Mouse (Mus musculus): ENCODE results near the gene Foxp1. TPM values are rescaled to one million over a fixed set of nuclear protein-coding genes. Genes with fewer than 3 reads are reported as not detected.

The Foxp1 gene
- polyA plus RNA-seq, 1 experiment from 2014 or later = 74.0 TPM

- Histone ChIP-seq H3K27me3 (peaks cover 8% of the 10 kb centered on the region), H3K36me3 (no peaks in the 10 kb centered on the region), H3K4me2 (peak overlapping the region; percentile 15), H3K4me3 (no peak overlapping the region), H3K9me3 (no peaks in the 10 kb centered on the region), H3K9ac (peak overlapping the region; percentile 38; the same call in 1 of the 2 replicates), H3K4me1 (replicated peaks) (peaks cover 49% of the 10 kb centered on the region), H3K27ac (replicated peaks) (peak overlapping the region; percentile 69)
- whole genome bisulfite sequencing = 20% methylated on average over 13 of the region's 13 CpGs
- ATAC-seq (ENCODE audit: low read depth) = no peak
These were observed 256.4 kb downstream of the Foxp1 start for GRCm38 (mm10) chr6:99265945-99266656.

- ATAC-seq (ENCODE audit: low read depth) = no peak
- Histone ChIP-seq H3K4me2 (peak overlapping the region; percentile 11; the same call in 1 of the 2 replicates), H3K4me1 (replicated peaks) (peaks cover 49% of the 10 kb centered on the region), H3K9me3 (no peaks in the 10 kb centered on the region), H3K27me3 (peaks cover 8% of the 10 kb centered on the region), H3K27ac (replicated peaks) (no peak overlapping the region), H3K9ac (no peak overlapping the region), H3K4me3 (no peak overlapping the region), H3K36me3 (no peaks in the 10 kb centered on the region)
- WGBS = 30% methylated on average over 4 of the region's 4 CpGs
These were observed 257.3 kb downstream of the Foxp1 start for GRCm38 (mm10) chr6:99265173-99265572.

- 20% methylated on average over 13 of the region's 13 CpGs for WGBS
- ATAC-seq (ENCODE audit: low read depth) = no peak
- H3K4me1 ChIP-seq (replicated peaks) = peaks cover 49% of the 10 kb centered on the region
These were observed 258.1 kb downstream of the Foxp1 start for GRCm38 (mm10) chr6:99264192-99265093.

GRCm38 (mm10) chr6:99263886-99264185, 258.7 kb downstream of the Foxp1 start:
- Histone ChIP-seq H3K9me3 (no peaks in the 10 kb centered on the region), H3K27me3 (peaks cover 8% of the 10 kb centered on the region), H3K36me3 (no peaks in the 10 kb centered on the region), H3K4me1 (replicated peaks) (peaks cover 49% of the 10 kb centered on the region), H3K9ac (no peak overlapping the region), H3K27ac (replicated peaks) (no peak overlapping the region), H3K4me2 (0 out of 2 replicates have a peak overlapping the region, but pooled peaks have one; percentile 6), H3K4me3 (no peak overlapping the region)
- ATAC-seq (ENCODE audit: low read depth) = no peak
- WGBS = 27% methylated on average over 2 of the region's 2 CpGs

More at GRCm38 (mm10) chr6:99264192-99265093, 258.1 kb downstream of the Foxp1 start:
- peaks cover 8% of the 10 kb centered on the region for H3K27me3 ChIP-seq
- no peak overlapping the region for H3K4me3 ChIP-seq
- H3K36me3 ChIP-seq = no peaks in the 10 kb centered on the region
- H3K9ac ChIP-seq = no peak overlapping the region
- no peak overlapping the region for H3K27ac ChIP-seq (replicated peaks)
- peak overlapping the region; percentile 6; the same call in 1 of the 2 replicates for H3K4me2 ChIP-seq
- no peaks in the 10 kb centered on the region for H3K9me3 ChIP-seq

- Histone ChIP-seq H3K36me3 (no peaks in the 10 kb centered on the region), H3K4me2 (0 out of 2 replicates have a peak overlapping the region, but pooled peaks have one; percentile 6), H3K27me3 (peaks cover 8% of the 10 kb centered on the region), H3K27ac (replicated peaks) (no peak overlapping the region), H3K4me1 (replicated peaks) (peaks cover 44% of the 10 kb centered on the region), H3K9ac (no peak overlapping the region), H3K9me3 (no peaks in the 10 kb centered on the region), H3K4me3 (no peak overlapping the region)
- WGBS = 11% methylated on average over 9 of the region's 12 CpGs
- no peak for ATAC-seq (ENCODE audit: low read depth)
These were observed 259.2 kb downstream of the Foxp1 start for GRCm38 (mm10) chr6:99263061-99263885.

- WGBS = 65% methylated on average over 4 of the region's 4 CpGs
- no peak for ATAC-seq (ENCODE audit: low read depth)
- H3K27me3 ChIP-seq = peaks cover 8% of the 10 kb centered on the region
- no peak overlapping the region for H3K27ac ChIP-seq (replicated peaks)
- no peaks in the 10 kb centered on the region for H3K9me3 ChIP-seq
- peaks cover 39% of the 10 kb centered on the region for H3K4me1 ChIP-seq (replicated peaks)
- H3K4me3 ChIP-seq = no peak overlapping the region
- H3K4me2 ChIP-seq = no peak overlapping the region
- H3K36me3 ChIP-seq = no peaks in the 10 kb centered on the region
- H3K9ac ChIP-seq = no peak overlapping the region
These were observed 260.8 kb downstream of the Foxp1 start for GRCm38 (mm10) chr6:99261737-99262130.

- no peak for ATAC-seq (ENCODE audit: low read depth)
- no peak overlapping the region for H3K27ac ChIP-seq (replicated peaks)
- H3K9me3 ChIP-seq = no peaks in the 10 kb centered on the region
- no peak overlapping the region for H3K4me3 ChIP-seq
- peaks cover 33% of the 10 kb centered on the region for H3K4me1 ChIP-seq (replicated peaks)
- H3K4me2 ChIP-seq = no peak overlapping the region
- 63% methylated on average over 11 of the region's 11 CpGs for WGBS
- H3K27me3 ChIP-seq = peaks cover 8% of the 10 kb centered on the region
- no peaks in the 10 kb centered on the region for H3K36me3 ChIP-seq
- no peak overlapping the region for H3K9ac ChIP-seq
These were observed 261.4 kb downstream of the Foxp1 start for GRCm38 (mm10) chr6:99260941-99261736.

GRCm38 (mm10) chr6:99258346-99258745, 264.2 kb downstream of the Foxp1 start:
- H3K27me3 ChIP-seq = no peaks in the 10 kb centered on the region
- peaks cover 7% of the 10 kb centered on the region for H3K4me1 ChIP-seq (replicated peaks)
- WGBS = 73% methylated on average over 5 of the region's 5 CpGs
- H3K9me3 ChIP-seq = no peaks in the 10 kb centered on the region
- H3K4me3 ChIP-seq = no peak overlapping the region
- no peak overlapping the region for H3K4me2 ChIP-seq
- no peak overlapping the region for H3K9ac ChIP-seq
- H3K36me3 ChIP-seq = no peaks in the 10 kb centered on the region
- no peak overlapping the region for H3K27ac ChIP-seq (replicated peaks)
- ATAC-seq (ENCODE audit: low read depth) = no peak

- no peak for ATAC-seq (ENCODE audit: low read depth)
- H3K27ac ChIP-seq (replicated peaks) = no peak overlapping the region
- no peak overlapping the region for H3K4me3 ChIP-seq
- H3K36me3 ChIP-seq = no peaks in the 10 kb centered on the region
- 0 out of 2 replicates have a peak, but pooled peaks cover 2% of the 10 kb centered on the region for H3K4me1 ChIP-seq (replicated peaks)
- H3K4me2 ChIP-seq = no peak overlapping the region
- H3K27me3 ChIP-seq = no peaks in the 10 kb centered on the region
- no peak overlapping the region for H3K9ac ChIP-seq
- no peaks in the 10 kb centered on the region for H3K9me3 ChIP-seq
- 89% methylated on average over 2 of the region's 2 CpGs for WGBS
These were observed 264.8 kb downstream of the Foxp1 start for GRCm38 (mm10) chr6:99257676-99258075.

GRCm38 (mm10) chr6:99253331-99253730, 269.2 kb downstream of the Foxp1 start:
- Histone ChIP-seq H3K4me2 (no peak overlapping the region), H3K27me3 (no peaks in the 10 kb centered on the region), H3K27ac (replicated peaks) (no peak overlapping the region), H3K36me3 (no peaks in the 10 kb centered on the region), H3K4me1 (replicated peaks) (no peaks in the 10 kb centered on the region), H3K9ac (no peak overlapping the region), H3K4me3 (no peak overlapping the region), H3K9me3 (no peaks in the 10 kb centered on the region)
- WGBS = 90% methylated on average over 8 of the region's 8 CpGs
- no peak for ATAC-seq (ENCODE audit: low read depth)

- 90% methylated on average over 5 of the region's 5 CpGs for WGBS
These were observed 269.7 kb downstream of the Foxp1 start for GRCm38 (mm10) chr6:99252816-99253215.

More at GRCm38 (mm10) chr6:99252816-99253215, 269.7 kb downstream of the Foxp1 start:
- H3K9ac ChIP-seq = no peak overlapping the region
- H3K4me3 ChIP-seq = no peak overlapping the region
- no peaks in the 10 kb centered on the region for H3K9me3 ChIP-seq
- H3K27me3 ChIP-seq = no peaks in the 10 kb centered on the region
- no peaks in the 10 kb centered on the region for H3K36me3 ChIP-seq
- no peak overlapping the region for H3K4me2 ChIP-seq
- no peak overlapping the region for H3K27ac ChIP-seq (replicated peaks)
- H3K4me1 ChIP-seq (replicated peaks) = no peaks in the 10 kb centered on the region
- no peak for ATAC-seq (ENCODE audit: low read depth)

All from neural tube, embryonic 13.5 days (tissue).